Mouse (Mus musculus) megakaryocyte-erythroid progenitor cell, adult 5-6 weeks (primary cell): ENCODE measurements at regions not wholly inside any gene's neighbourhood (a gene's known extent, or its start where the extent isn't known, plus 50 kb on each side); places are given as distances from the start of the nearest gene placed in this dataset.
"Not testable (repeated sequence)": the region's sequence is repeated elsewhere in the genome, so short reads cannot be mapped to it uniquely, and the experiment has no call there.

Source experiments
- ATAC-seq: replicated peaks from 2 replicates; pipeline ENCODE4 v1.8.0; 2016; ENCODE audit warnings: mild to moderate bottlenecking, inconsistent platforms; ENCODE audit not compliant: severe bottlenecking, poor library complexity, low FRiP score, low TSS enrichment

GRCm38 (mm10) chr1:165018692-165019309 lies 83.5 kb upstream of the Xcl1 start:
- ATAC-seq = no peak

- no peak for ATAC-seq
Measured at GRCm38 (mm10) chr1:165018236-165018635, 82.9 kb upstream of the Xcl1 start.

- no peak for ATAC-seq
Measured at GRCm38 (mm10) chr1:165017793-165018192, 82.5 kb upstream of the Xcl1 start.

GRCm38 (mm10) chr1:165014328-165014727 lies 79.0 kb upstream of the Xcl1 start:
- no peak for ATAC-seq

- ATAC-seq = no peak
Measured at GRCm38 (mm10) chr1:165013428-165013827, 78.1 kb upstream of the Xcl1 start.

- no peak for ATAC-seq
Measured at GRCm38 (mm10) chr1:165012376-165012775, 77.0 kb upstream of the Xcl1 start.

- no peak for ATAC-seq
Measured at GRCm38 (mm10) chr1:164999515-164999914, 64.2 kb upstream of the Xcl1 start.

GRCm38 (mm10) chr1:164998621-164999020 lies 63.3 kb upstream of the Xcl1 start:
- ATAC-seq = no peak

GRCm38 (mm10) chr1:164997660-164998059 lies 62.3 kb upstream of the Xcl1 start:
- no peak for ATAC-seq

- no peak for ATAC-seq
Measured at GRCm38 (mm10) chr1:164994247-164994660, 58.9 kb upstream of the Xcl1 start.

- ATAC-seq = not testable (repeated sequence)
Measured at GRCm38 (mm10) chr1:164993175-164993875, 58.0 kb upstream of the Xcl1 start.

- no peak for ATAC-seq
Measured at GRCm38 (mm10) chr1:164988982-164989381, 53.7 kb upstream of the Xcl1 start.

- ATAC-seq = no peak
Measured at GRCm38 (mm10) chr1:164988191-164988590, 52.9 kb upstream of the Xcl1 start.

GRCm38 (mm10) chr1:164985521-164985920 lies 50.2 kb upstream of the Xcl1 start:
- not testable (repeated sequence) for ATAC-seq
